Mouse (Mus musculus) myocyte (in vitro differentiated cells): ENCODE data around the gene Pard3b. TPM values are rescaled to one million over a fixed set of nuclear protein-coding genes. Genes with fewer than 3 reads are reported as not detected.
A peak's percentile ranks its signal among the peaks of the same experiment; 100 is the strongest.

Experiments used
- H3K27me3 ChIP-seq: one replicate; pipeline ENCODE4 v1.6.1; 2011; ENCODE audit not compliant: control insufficient read depth, insufficient read depth, insufficient read length
- H3K36me3 ChIP-seq: one replicate; pipeline ENCODE4 v1.6.1; 2011; ENCODE audit not compliant: control insufficient read depth, insufficient read depth
- H3K4me2 ChIP-seq: one replicate; pipeline ENCODE4 v1.6.1; 2011; ENCODE audit warnings: low read depth, control low read depth
- H3K4me3 ChIP-seq: one replicate; pipeline ENCODE4 v1.5.1; 2011; ENCODE audit warnings: mild to moderate bottlenecking, control low read depth, moderate library complexity
- H3K79me2 ChIP-seq: one replicate; pipeline ENCODE4 v1.6.1; 2011; ENCODE audit not compliant: control insufficient read depth, insufficient read depth
- H3ac ChIP-seq: one replicate; pipeline ENCODE4 v1.6.1; 2011; ENCODE audit not compliant: control insufficient read depth, insufficient read length
- CEBPB ChIP-seq: IDR thresholded peaks from 2 replicates; pipeline ENCODE4 v1.6.1; 2011; ENCODE audit warnings: mild to moderate bottlenecking, moderate library complexity; ENCODE audit not compliant: poor library complexity, insufficient read depth, severe bottlenecking
- E2F4 ChIP-seq: IDR thresholded peaks from one replicate; pipeline ENCODE4 v1.6.1; 2011; ENCODE audit warnings: mild to moderate bottlenecking, control low read depth, moderate library complexity; ENCODE audit not compliant: insufficient read depth
- MAX ChIP-seq: IDR thresholded peaks from one replicate; pipeline ENCODE4 v1.6.1; 2011; ENCODE audit warnings: low read depth, mild to moderate bottlenecking, control low read depth
- MYOD1 ChIP-seq, 3 experiments: IDR thresholded peaks; one replicate each; pipeline ENCODE4 v1.6.1; 2011; ENCODE audit warnings: control low read depth in 2 of 3, low read depth in 2 of 3, mild to moderate bottlenecking in 2 of 3, moderate library complexity in 1 of 3; ENCODE audit not compliant: insufficient read length in 2 of 3, control insufficient read depth in 1 of 3
- MYOG ChIP-seq, 3 experiments: IDR thresholded peaks; one replicate each; pipeline ENCODE4 v1.6.1; 2011; ENCODE audit warnings: control low read depth in 2 of 3, low read depth in 2 of 3, mild to moderate bottlenecking in 2 of 3; ENCODE audit not compliant: insufficient read length in 2 of 3, control insufficient read depth in 1 of 3, insufficient read depth in 1 of 3
- POLR2A ChIP-seq: IDR thresholded peaks from one replicate; pipeline ENCODE4 v1.6.1; 2011; ENCODE audit warnings: low read depth, mild to moderate bottlenecking, control low read depth, moderate library complexity; ENCODE audit not compliant: insufficient read length
- POLR2AphosphoS2 ChIP-seq: IDR thresholded peaks from one replicate; pipeline ENCODE4 v1.6.1; 2011; ENCODE audit warnings: low read depth, control low read depth; ENCODE audit not compliant: insufficient read length
- REST ChIP-seq: IDR thresholded peaks from one replicate; pipeline ENCODE4 v1.6.1; 2011; ENCODE audit warnings: mild to moderate bottlenecking, control low read depth, moderate library complexity; ENCODE audit not compliant: insufficient read depth, insufficient read length
- SRF ChIP-seq: IDR thresholded peaks from one replicate; pipeline ENCODE4 v1.6.1; 2011; ENCODE audit warnings: low read depth; ENCODE audit not compliant: control insufficient read depth, insufficient read length
- TCF12 ChIP-seq: IDR thresholded peaks from one replicate; pipeline ENCODE4 v1.6.1; 2011; ENCODE audit warnings: mild to moderate bottlenecking, control low read depth; ENCODE audit not compliant: poor library complexity, insufficient read depth, severe bottlenecking
- TCF3 ChIP-seq: IDR thresholded peaks from one replicate; pipeline ENCODE4 v1.6.1; 2011; ENCODE audit warnings: low read depth, control low read depth; ENCODE audit not compliant: insufficient read length
- USF1 ChIP-seq: IDR thresholded peaks from one replicate; pipeline ENCODE4 v1.6.1; 2011; ENCODE audit warnings: low read depth, mild to moderate bottlenecking, control low read depth, moderate library complexity
- polyA plus RNA-seq: library from polyadenylated mRNA; unstranded; fragments of >200 nt; fragmentation: generic; extraction: Trizol; gene quantifications from one replicate; pipeline ENCODE4 v1.2.1, GENCODE M21; 2012; ENCODE audit warnings: missing spikeins

Gene Pard3b
- polyA plus RNA-seq, 1 experiment, result 0.17 TPM

DNA sequence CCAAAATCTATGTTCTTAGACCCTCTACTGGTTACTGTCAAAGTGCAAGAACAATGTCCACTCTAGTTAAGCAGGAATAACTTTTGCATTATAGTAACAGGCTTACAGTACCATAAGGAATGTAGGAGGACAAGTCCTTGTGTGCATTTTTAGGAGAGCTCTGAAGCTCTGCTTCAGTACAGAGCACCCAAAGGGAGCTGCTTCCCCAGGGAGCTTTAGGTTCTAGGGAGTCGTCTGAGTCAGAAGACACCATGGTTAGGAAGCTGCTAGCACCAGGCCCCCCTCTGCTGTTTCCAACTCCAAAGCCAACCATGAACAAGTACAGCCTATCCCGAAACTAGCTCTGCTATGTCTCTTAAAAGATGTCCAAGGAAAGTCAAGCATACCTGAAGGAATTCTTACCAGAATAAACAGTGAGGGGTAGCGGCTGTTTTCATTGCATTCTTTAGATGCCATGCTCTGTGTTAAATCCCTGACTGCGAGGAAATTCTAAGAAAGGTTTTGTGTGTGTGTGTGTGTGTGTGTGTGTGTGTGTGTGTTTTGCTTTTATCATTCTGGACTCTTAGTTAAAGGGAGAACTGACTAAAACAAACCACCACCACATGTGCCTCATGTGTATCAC lies 941.8 kb downstream of the Pard3b start:
- Histone ChIP-seq H3K27me3 (no peaks in the 10 kb centered on the region), H3ac (no peak overlapping the region), H3K36me3 (no peaks in the 10 kb centered on the region), H3K4me2 (no peak overlapping the region), H3K4me3 (no peak overlapping the region), H3K79me2 (no peaks in the 10 kb centered on the region)
- TF ChIP-seq SRF, result no peak
- TF ChIP-seq E2F4, result no peak

DNA sequence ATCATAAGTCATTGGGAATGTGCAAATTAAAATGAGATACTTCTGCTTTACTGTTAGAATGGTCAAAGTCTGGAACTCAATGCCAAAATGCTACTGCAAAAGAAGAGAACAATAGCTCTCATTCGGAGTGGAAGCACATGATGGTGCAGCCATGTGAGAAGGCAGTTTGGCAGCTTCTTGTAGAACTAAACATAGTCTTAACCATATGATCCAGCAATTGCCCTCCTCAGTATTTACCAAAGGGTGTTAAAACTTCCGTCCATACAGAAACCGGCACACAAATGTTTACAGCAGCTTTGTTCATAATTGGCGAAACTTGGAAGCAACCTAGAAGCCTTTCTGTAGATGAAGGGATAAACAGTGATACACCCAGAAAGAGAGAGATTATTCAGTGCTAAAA lies 943.9 kb downstream of the Pard3b start:
- TF ChIP-seq REST (no peak), USF1 (no peak), E2F4 (no peak), POLR2A (no peak), TCF12 (no peak), POLR2AphosphoS2 (no peak), MYOD1 (IDR thresholded peaks at IDR 0.05; ENCODE audit: control insufficient read depth in 1 of 3, insufficient read length in 2 of 3, low read depth in 2 of 3) (no peak), MAX (no peak), MYOG (IDR thresholded peaks at IDR 0.05; ENCODE audit: control insufficient read depth in 1 of 3, insufficient read depth in 1 of 3, insufficient read length in 2 of 3, low read depth in 2 of 3) (no peak), CEBPB (no peak), SRF (no peak), TCF3 (no peak)
- Histone ChIP-seq H3K79me2 (no peaks in the 10 kb centered on the region), H3K4me2 (no peak overlapping the region), H3K27me3 (no peaks in the 10 kb centered on the region), H3K36me3 (no peaks in the 10 kb centered on the region), H3ac (no peak overlapping the region), H3K4me3 (no peak overlapping the region)

DNA sequence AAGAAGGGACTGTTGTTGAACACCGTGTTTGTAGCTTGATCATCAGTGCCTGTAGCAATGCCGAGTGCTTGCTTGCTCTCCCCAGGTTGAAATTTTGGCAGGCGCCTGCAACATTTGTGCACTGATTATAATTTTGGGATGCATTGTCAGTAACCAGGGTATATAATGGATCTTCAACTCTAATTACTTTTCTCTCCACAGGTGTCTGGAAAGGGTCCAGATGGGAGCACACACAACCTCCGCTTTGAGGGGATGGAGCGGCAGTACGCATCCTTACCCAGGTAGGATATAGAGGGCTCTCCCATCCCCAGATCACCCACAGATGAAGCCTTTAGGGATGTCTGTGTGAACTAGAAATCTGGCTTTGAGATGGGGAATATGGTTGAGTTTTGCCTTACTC lies 948.9 kb downstream of the Pard3b start:
- TF ChIP-seq TCF12 (no peak), REST (no peak), USF1 (no peak), MYOD1 (IDR thresholded peaks at IDR 0.05; ENCODE audit: control insufficient read depth in 1 of 3, insufficient read length in 2 of 3, low read depth in 2 of 3) (no peak), TCF3 (no peak), E2F4 (no peak), CEBPB (no peak), POLR2A (no peak), POLR2AphosphoS2 (no peak)
- Histone ChIP-seq H3K27me3 (no peaks in the 10 kb centered on the region), H3ac (no peak overlapping the region)

DNA sequence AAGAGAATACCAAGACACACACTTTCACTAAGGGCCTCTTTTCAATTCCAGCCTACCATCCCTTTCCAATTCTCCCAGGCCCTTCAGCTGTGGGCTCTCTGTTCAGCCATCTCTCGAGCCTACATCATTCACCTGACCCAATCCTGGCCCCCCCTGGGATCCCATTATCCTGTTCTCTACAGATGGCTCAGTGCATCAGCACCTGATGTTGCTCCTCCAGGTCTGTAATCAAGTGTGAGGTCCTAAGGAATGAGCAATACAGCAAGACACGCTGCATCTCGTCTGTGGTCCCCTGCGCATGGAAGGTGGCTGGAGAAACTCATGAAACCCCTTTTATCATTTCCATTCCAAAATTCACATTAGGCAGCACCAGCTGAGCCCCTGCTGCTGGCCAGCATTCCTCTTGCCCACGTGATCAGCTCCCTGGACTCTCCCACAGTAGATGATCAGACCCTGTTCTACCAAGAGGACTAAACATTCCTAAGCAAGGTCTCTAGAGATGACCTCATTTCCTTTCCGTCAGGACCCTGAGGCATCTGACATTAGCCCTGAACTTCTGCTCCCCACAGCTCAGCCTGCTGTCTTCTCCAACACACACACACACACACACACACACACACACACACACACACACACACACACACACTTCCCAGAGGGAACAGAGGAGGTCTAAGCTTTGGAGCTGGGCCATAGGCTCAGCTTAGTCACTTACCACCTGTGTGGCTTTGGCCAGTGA lies 952.8 kb downstream of the Pard3b start:
- TF ChIP-seq E2F4 (no peak), POLR2AphosphoS2 (no peak), SRF (no peak), TCF12 (no peak), USF1 (peak; percentile 65)
- no peak overlapping the region for H3K4me3 ChIP-seq
- H3K36me3 ChIP-seq, result no peaks in the 10 kb centered on the region
- H3K27me3 ChIP-seq, result no peaks in the 10 kb centered on the region
- H3K79me2 ChIP-seq, result no peaks in the 10 kb centered on the region
- H3K4me2 ChIP-seq, result no peak overlapping the region
- H3ac ChIP-seq, result no peak overlapping the region

More for the DNA sequence above, 948.9 kb downstream of the Pard3b start:
- H3K4me2 ChIP-seq, result no peak overlapping the region
- no peak overlapping the region for H3K4me3 ChIP-seq
- H3K36me3 ChIP-seq, result no peaks in the 10 kb centered on the region
- no peaks in the 10 kb centered on the region for H3K79me2 ChIP-seq

- H3K27me3 ChIP-seq, result no peaks in the 10 kb centered on the region
- no peaks in the 10 kb centered on the region for H3K79me2 ChIP-seq
- no peaks in the 10 kb centered on the region for H3K36me3 ChIP-seq
- H3ac ChIP-seq, result no peak overlapping the region
- no peak overlapping the region for H3K4me2 ChIP-seq
- TF ChIP-seq E2F4 (no peak), MYOD1 (IDR thresholded peaks at IDR 0.05; ENCODE audit: control insufficient read depth in 1 of 3, insufficient read length in 2 of 3, low read depth in 2 of 3) (peak in 1 of 3 experiments; percentile 4)
- no peak overlapping the region for H3K4me3 ChIP-seq
Observed at GRCm38 (mm10) chr1:62595401-62595800, 956.8 kb downstream of the Pard3b start.
